Mouse (Mus musculus): ENCODE measurements around the gene Plekhh1. TPM values are rescaled to one million over a fixed set of nuclear protein-coding genes. Genes with fewer than 3 reads are reported as not detected.

Gene Plekhh1
- total and polyA plus RNA-seq, 2 experiments from 2014 or later: 1.4 to 5.5 TPM

DNA sequence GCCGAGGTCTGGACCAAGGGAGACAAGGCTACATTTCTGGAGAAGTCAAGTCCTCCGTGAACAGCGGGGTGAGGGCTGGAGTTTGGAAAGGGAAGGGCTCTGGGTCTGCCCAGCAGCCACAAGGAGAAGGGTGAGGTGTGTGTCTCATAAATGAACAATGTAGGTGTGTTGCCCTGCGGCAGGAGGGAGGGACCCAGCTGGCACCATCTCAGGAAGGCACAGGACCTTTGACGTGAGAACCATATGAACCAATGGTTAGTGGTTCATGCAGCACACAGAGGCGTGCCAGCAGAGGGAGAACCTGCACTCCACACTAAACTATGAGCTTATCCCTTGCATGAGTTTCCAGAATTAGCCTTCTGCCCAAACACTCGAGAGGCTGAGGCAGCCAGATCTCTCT lies 18.2 kb downstream of the Plekhh1 start:
- Histone ChIP-seq H3K9me3 (ENCODE audit: low read length) (0 out of 2 replicates have a peak, but pooled peaks cover 2% of the 10 kb centered on the region), H3K9ac (replicated peaks; ENCODE audit: low read length) (no peak overlapping the region), H3K4me3 (ENCODE audit: low read length) (no peak overlapping the region), H3K4me2 (ENCODE audit: low read depth, low read length) (no peak overlapping the region), H3K36me3 (ENCODE audit: insufficient read depth, low read length) (no peaks in the 10 kb centered on the region), H3K4me1 (ENCODE audit: insufficient read depth, low read length) (no peaks in the 10 kb centered on the region), H3K27ac (no peak overlapping the region), H3K27me3 (ENCODE audit: insufficient read depth, low read length) (no peaks in the 10 kb centered on the region)
- DNase-seq (ENCODE audit: low spot score) (no peak), ATAC-seq (no peak)
- TF ChIP-seq CTCF (IDR thresholded peaks at IDR 0.05; ENCODE audit: low read depth): no peak
- WGBS: 86% methylated on average over 7 of the region's 7 CpGs

DNA sequence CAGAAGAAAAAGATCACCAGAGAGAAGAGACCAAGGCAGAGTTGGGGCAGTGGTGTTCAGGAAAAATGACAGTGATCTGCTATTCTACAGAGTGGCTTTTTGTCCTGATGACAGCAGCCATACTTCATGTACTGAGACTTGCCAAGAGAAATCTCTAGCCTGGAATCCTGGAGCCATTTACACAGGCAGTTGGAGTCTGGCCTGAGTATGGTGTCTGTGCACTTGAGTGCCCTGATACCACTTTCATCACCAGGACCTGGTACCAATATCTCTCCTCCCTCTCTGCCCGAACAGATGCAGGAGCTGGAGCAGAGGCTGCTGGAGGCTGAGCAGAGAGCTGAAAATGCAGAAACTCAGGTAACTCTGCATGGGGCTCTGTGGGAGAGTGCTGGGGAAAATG lies 19.9 kb downstream of the Plekhh1 start:
- Histone ChIP-seq H3K4me1 (ENCODE audit: insufficient read depth, low read length) (no peaks in the 10 kb centered on the region), H3K9ac (replicated peaks; ENCODE audit: low read length) (no peak overlapping the region), H3K27me3 (ENCODE audit: insufficient read depth, low read length) (no peaks in the 10 kb centered on the region), H3K36me3 (ENCODE audit: insufficient read depth, low read length) (no peaks in the 10 kb centered on the region), H3K9me3 (ENCODE audit: low read length) (0 out of 2 replicates have a peak, but pooled peaks cover 2% of the 10 kb centered on the region), H3K4me2 (ENCODE audit: low read depth, low read length) (no peak overlapping the region), H3K27ac (no peak overlapping the region), H3K4me3 (ENCODE audit: low read length) (no peak overlapping the region)
- WGBS: 85% methylated on average over 1 of the region's 1 CpGs
- ATAC-seq: no peak
- TF ChIP-seq CTCF (IDR thresholded peaks at IDR 0.05; ENCODE audit: low read depth): no peak
- DNase-seq (ENCODE audit: low spot score): no peak

DNA sequence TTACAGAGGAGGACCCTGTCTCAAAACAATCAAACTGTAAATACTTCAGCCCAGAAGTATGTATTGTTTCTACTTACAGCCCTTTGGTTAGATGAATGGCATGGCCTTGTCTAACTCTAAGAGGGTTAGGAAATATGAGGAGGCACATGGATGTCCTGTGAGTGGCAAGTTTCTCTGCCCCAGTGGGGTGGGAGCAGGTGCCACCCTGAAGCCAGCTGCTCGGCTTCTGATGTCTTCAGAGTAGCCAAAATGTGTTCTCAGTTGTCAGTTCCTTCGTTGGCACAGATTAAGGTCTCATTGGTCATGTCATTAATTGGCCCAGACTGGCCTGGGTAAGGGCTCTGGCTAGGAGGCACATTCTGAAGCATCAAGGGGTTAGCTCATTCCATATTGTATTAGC lies 20.8 kb downstream of the Plekhh1 start:
- Histone ChIP-seq H3K4me3 (ENCODE audit: low read length) (no peak overlapping the region), H3K27ac (no peak overlapping the region), H3K27me3 (ENCODE audit: insufficient read depth, low read length) (no peaks in the 10 kb centered on the region), H3K4me1 (ENCODE audit: insufficient read depth, low read length) (no peaks in the 10 kb centered on the region), H3K36me3 (ENCODE audit: insufficient read depth, low read length) (peaks cover 4% of the 10 kb centered on the region), H3K9me3 (ENCODE audit: low read length) (0 out of 2 replicates have a peak, but pooled peaks cover 2% of the 10 kb centered on the region), H3K4me2 (ENCODE audit: low read depth, low read length) (no peak overlapping the region), H3K9ac (replicated peaks; ENCODE audit: low read length) (no peak overlapping the region)
- no peak for TF ChIP-seq CTCF (IDR thresholded peaks at IDR 0.05; ENCODE audit: low read depth)
- 77% methylated on average over 2 of the region's 2 CpGs for WGBS
- no peak for ATAC-seq
- no peak for DNase-seq (ENCODE audit: low spot score)

DNA sequence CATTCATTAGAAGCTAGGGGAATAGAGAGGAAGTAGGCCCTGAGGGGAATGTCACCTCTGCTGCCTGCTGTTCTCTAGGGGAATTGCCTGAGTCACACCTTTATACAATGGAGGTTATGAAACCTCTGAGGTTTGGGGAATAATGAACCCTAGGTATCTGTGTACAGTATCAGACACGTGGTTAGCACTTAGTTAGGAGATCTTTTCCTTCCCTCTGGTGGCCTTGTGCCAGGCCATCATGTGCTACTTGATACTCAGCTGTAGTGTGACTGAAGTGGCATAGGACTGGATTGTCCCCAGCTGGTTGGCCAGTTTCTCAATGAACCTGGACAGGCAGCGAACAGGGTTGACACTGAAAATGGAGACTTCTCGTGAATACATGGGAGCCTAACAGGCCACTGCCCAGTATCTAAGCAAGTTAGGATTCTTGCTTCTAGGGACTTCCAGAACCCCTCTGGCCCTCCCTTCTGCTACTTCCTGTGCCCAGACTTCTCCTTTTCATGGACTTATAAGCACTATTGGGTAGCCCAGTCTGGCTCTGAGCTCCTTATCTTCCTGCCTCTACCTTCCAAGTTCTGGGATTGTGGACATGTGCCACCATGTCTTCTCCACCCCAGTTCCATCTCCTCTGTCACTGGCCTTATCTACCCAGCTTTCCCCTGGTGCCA lies 21.7 kb downstream of the Plekhh1 start:
- TF ChIP-seq CTCF (IDR thresholded peaks at IDR 0.05; ENCODE audit: low read depth): no peak
- Histone ChIP-seq H3K27me3 (ENCODE audit: insufficient read depth, low read length) (no peaks in the 10 kb centered on the region), H3K4me1 (ENCODE audit: insufficient read depth, low read length) (no peaks in the 10 kb centered on the region), H3K9ac (replicated peaks; ENCODE audit: low read length) (no peak overlapping the region), H3K36me3 (ENCODE audit: insufficient read depth, low read length) (peaks cover 9% of the 10 kb centered on the region), H3K9me3 (ENCODE audit: low read length) (no peaks in the 10 kb centered on the region), H3K27ac (no peak overlapping the region), H3K4me2 (ENCODE audit: low read depth, low read length) (no peak overlapping the region), H3K4me3 (ENCODE audit: low read length) (no peak overlapping the region)
- ATAC-seq (no peak), DNase-seq (ENCODE audit: low spot score) (no peak)
- WGBS: 91% methylated on average over 3 of the region's 3 CpGs

DNA sequence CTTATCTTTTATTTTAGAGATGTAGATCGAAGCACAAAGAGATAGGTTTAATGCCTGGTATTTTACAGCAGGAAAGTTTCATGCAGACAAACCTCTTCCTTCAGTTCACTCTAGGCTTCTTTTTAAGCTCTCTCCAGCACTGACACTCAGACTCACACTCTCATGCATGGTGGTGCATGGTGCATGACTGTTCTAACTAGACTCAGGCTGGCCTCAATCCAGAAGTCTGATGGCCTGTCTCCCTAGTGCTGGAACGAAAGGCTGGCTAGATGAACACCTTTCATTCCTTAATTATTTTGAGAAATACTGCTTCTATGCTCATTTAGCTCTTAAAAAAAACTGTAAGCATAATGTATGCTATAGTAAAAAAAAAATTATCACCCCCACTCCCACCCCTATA lies 23.1 kb downstream of the Plekhh1 start:
- Histone ChIP-seq H3K27me3 (ENCODE audit: insufficient read depth, low read length) (no peaks in the 10 kb centered on the region), H3K9me3 (ENCODE audit: low read length) (no peaks in the 10 kb centered on the region), H3K27ac (no peak overlapping the region), H3K4me2 (ENCODE audit: low read depth, low read length) (no peak overlapping the region), H3K4me1 (ENCODE audit: insufficient read depth, low read length) (no peaks in the 10 kb centered on the region), H3K36me3 (ENCODE audit: insufficient read depth, low read length) (peaks cover 14% of the 10 kb centered on the region), H3K4me3 (ENCODE audit: low read length) (no peak overlapping the region), H3K9ac (replicated peaks; ENCODE audit: low read length) (no peak overlapping the region)
- TF ChIP-seq CTCF (IDR thresholded peaks at IDR 0.05; ENCODE audit: low read depth): no peak
- ATAC-seq (no peak), DNase-seq (ENCODE audit: low spot score) (no peak)
- 77% methylated on average over 2 of the region's 2 CpGs for WGBS

DNA sequence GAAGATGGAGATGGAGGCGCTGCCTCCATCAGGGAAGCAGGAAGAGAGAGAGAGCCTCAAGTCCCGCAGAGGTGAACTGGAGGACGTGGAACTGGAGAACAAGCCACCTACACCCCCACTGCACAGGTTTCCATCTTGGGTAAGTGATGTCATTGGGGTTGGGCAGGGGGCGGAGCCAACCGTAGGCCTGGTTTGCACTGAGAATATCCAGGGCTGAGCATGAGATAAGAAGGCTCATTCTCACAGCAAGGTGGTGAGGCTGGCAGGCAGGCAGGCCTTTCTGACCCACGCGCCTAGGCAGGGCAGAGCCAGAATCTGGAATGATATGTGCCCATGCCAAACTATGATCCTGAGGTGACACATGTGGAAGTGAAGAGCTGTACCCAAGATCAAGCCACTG lies 26.3 kb downstream of the Plekhh1 start:
- no peak for DNase-seq (ENCODE audit: low spot score)
- Histone ChIP-seq H3K4me3 (ENCODE audit: low read length) (no peak overlapping the region), H3K9ac (replicated peaks; ENCODE audit: low read length) (no peak overlapping the region), H3K4me1 (ENCODE audit: insufficient read depth, low read length) (no peaks in the 10 kb centered on the region), H3K9me3 (ENCODE audit: low read length) (no peaks in the 10 kb centered on the region), H3K27ac (no peak overlapping the region), H3K36me3 (ENCODE audit: insufficient read depth, low read length) (peaks cover 14% of the 10 kb centered on the region), H3K27me3 (ENCODE audit: insufficient read depth, low read length) (no peaks in the 10 kb centered on the region), H3K4me2 (ENCODE audit: low read depth, low read length) (no peak overlapping the region)
- WGBS: 91% methylated on average over 7 of the region's 7 CpGs
- no peak for ATAC-seq
- TF ChIP-seq CTCF (IDR thresholded peaks at IDR 0.05; ENCODE audit: low read depth): no peak

DNA sequence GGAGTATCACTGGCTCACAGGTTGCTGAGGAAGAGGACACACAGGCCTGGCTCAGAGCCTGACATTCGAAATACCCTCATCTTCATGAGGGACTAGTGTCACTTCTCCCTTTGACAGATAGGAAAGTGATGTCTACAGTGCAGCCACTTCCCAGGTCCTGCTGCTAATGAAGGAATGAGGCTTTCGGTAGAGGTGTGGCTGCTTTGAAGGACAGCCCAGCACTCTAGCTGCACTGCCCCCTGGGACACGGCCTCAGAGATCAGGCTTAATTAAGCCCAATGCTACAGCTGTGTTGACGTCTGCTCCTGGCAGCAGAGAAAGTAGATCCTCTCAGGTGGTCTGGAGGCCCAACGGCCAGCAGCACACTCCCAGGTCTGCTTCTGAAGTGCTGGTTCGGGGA lies 30.6 kb downstream of the Plekhh1 start:
- Histone ChIP-seq H3K9me3 (ENCODE audit: low read length) (no peaks in the 10 kb centered on the region), H3K4me1 (ENCODE audit: insufficient read depth, low read length) (no peaks in the 10 kb centered on the region), H3K36me3 (ENCODE audit: insufficient read depth, low read length) (peaks cover 13% of the 10 kb centered on the region), H3K4me2 (ENCODE audit: low read depth, low read length) (no peak overlapping the region), H3K27me3 (ENCODE audit: insufficient read depth, low read length) (no peaks in the 10 kb centered on the region), H3K9ac (replicated peaks; ENCODE audit: low read length) (no peak overlapping the region), H3K4me3 (ENCODE audit: low read length) (no peak overlapping the region), H3K27ac (no peak overlapping the region)
- ATAC-seq (no peak), DNase-seq (ENCODE audit: low spot score) (no peak)
- 79% methylated on average over 6 of the region's 6 CpGs for whole genome bisulfite sequencing
- no peak for TF ChIP-seq CTCF (IDR thresholded peaks at IDR 0.05; ENCODE audit: low read depth)
